Mouse (Mus musculus): ENCODE measurements around the gene Arhgdia. TPM values are rescaled to one million over a fixed set of nuclear protein-coding genes. Genes with fewer than 3 reads are reported as not detected.

Gene Arhgdia
- polyA plus RNA-seq, 1 experiment from 2014 or later: 575 TPM

- peak overlapping the region; percentile 95 for H3K4me3 ChIP-seq (ENCODE audit: low read depth, low read length)
Measured at GRCm38 (mm10) chr11:120573585-120574277, 7.7 kb downstream of the Arhgdia start.

DNA sequence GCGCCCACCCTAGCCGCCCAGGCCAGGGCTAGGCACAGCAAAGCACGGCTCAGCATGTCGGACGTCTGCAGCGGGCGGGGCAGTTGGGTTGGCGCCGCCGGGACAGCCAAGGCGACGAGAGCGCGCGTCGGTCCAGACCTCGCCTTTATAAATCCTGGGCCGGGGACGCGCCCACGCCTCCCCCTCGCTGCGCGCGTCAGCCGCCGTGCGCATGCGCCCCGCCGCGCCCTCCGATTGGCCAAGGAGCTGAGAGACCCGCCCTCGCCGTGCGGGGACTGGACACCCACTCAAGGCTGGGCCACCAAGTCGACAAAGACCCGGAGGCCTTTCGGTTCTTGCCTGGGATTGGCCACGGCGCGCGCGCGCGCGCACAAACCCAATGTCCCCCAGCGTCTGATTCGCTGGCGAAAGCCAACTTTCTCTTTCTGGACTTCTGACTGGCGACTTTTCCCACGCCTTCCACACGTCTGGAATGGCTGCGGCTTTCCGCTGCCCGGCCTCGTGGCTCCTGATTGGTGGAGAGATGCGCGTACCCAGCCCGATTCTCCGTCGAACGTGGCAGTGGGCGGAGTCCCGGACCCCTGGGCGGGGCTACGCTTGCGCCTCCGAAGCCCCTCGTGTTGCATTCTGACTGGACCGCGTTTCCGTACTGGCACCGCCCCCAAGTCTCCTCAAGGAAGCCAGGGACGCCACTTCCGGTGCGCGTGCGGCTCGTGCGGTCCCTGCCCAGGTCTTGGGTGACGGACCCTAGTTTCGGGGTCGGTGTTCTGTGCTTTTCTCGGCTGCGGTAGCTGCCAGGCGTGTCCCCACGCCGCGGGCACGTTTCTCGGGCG, 8.5 kb downstream of the Arhgdia start, which contains the start of gene P4hb:
P4hb (minus strand) TSS at position 502 of the 833 bp plus-strand sequence.
- peak within 1 kb of the TSS; percentile 95 for H3K4me3 ChIP-seq (ENCODE audit: low read depth, low read length)
- H3K9me3 ChIP-seq (ENCODE audit: control insufficient read depth, low read depth, low read length): no peaks in the 10 kb centered on the region
- H3K9ac ChIP-seq (replicated peaks; ENCODE audit: low read depth, low read length): peak within 1 kb of the TSS; percentile 94
- H3K36me3 ChIP-seq (ENCODE audit: control insufficient read depth, insufficient read depth, low read length): peaks cover 36% of the 10 kb centered on the region
- peaks cover 16% of the 10 kb centered on the region for H3K4me1 ChIP-seq (ENCODE audit: control insufficient read depth, insufficient read depth, low read length)
- peak within 1 kb of the TSS; percentile 91 for H3K4me2 ChIP-seq (replicated peaks; ENCODE audit: low read depth, low read length)
- under 1% methylated on average over 94 of the region's 94 CpGs for WGBS
- peak; percentile 97 for ATAC-seq (ENCODE audit: insufficient number of reproducible peaks, insufficient read depth, low FRiP score, low read depth)
- no peaks in the 10 kb centered on the region for H3K27me3 ChIP-seq (ENCODE audit: control insufficient read depth, insufficient read depth, low read length)
- peak within 1 kb of the TSS; percentile 96 for H3K27ac ChIP-seq (ENCODE audit: low read length)

More at GRCm38 (mm10) chr11:120573585-120574277, 7.7 kb downstream of the Arhgdia start:
- Histone ChIP-seq H3K27me3 (ENCODE audit: control insufficient read depth, insufficient read depth, low read length) (no peaks in the 10 kb centered on the region), H3K36me3 (ENCODE audit: control insufficient read depth, insufficient read depth, low read length) (peaks cover 36% of the 10 kb centered on the region), H3K9me3 (ENCODE audit: control insufficient read depth, low read depth, low read length) (no peaks in the 10 kb centered on the region), H3K27ac (ENCODE audit: low read length) (peak overlapping the region; percentile 96), H3K9ac (replicated peaks; ENCODE audit: low read depth, low read length) (peak overlapping the region; percentile 90), H3K4me2 (replicated peaks; ENCODE audit: low read depth, low read length) (peak overlapping the region; percentile 85), H3K4me1 (ENCODE audit: control insufficient read depth, insufficient read depth, low read length) (peaks cover 16% of the 10 kb centered on the region)
- no peak; the same call in 1 of the 2 replicates for ATAC-seq (ENCODE audit: insufficient number of reproducible peaks, insufficient read depth, low FRiP score, low read depth)
- under 1% methylated on average over 23 of the region's 23 CpGs for WGBS

DNA sequence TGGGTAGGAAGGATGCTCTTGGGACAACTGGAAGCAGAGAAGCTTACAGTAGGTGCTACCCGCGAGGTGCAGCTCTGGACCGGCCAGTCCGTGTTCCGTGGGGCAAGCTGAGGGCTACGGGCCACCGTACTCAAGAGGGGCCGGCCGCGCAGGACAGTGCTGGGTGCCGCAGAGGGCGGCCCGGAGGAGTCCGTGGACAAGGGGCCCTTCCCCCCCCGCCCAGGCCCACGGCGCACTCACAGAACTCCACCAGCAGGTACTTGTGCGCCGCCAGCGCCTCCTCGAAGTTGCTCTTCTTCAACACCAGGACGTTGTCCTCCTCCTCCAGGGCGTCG, 9.0 kb downstream of the Arhgdia start:
- Histone ChIP-seq H3K9me3 (ENCODE audit: control insufficient read depth, low read depth, low read length) (no peaks in the 10 kb centered on the region), H3K4me3 (ENCODE audit: low read depth, low read length) (peak overlapping the region; percentile 95), H3K9ac (replicated peaks; ENCODE audit: low read depth, low read length) (peak overlapping the region; percentile 94), H3K4me1 (ENCODE audit: control insufficient read depth, insufficient read depth, low read length) (peaks cover 16% of the 10 kb centered on the region), H3K27ac (ENCODE audit: low read length) (peak overlapping the region; percentile 84), H3K4me2 (replicated peaks; ENCODE audit: low read depth, low read length) (peak overlapping the region; percentile 91), H3K36me3 (ENCODE audit: control insufficient read depth, insufficient read depth, low read length) (peaks cover 36% of the 10 kb centered on the region), H3K27me3 (ENCODE audit: control insufficient read depth, insufficient read depth, low read length) (no peaks in the 10 kb centered on the region)
- ATAC-seq (ENCODE audit: insufficient number of reproducible peaks, insufficient read depth, low FRiP score, low read depth): peak; percentile 8; the same call in 1 of the 2 replicates
- WGBS: under 1% methylated on average over 15 of the region's 24 CpGs

DNA sequence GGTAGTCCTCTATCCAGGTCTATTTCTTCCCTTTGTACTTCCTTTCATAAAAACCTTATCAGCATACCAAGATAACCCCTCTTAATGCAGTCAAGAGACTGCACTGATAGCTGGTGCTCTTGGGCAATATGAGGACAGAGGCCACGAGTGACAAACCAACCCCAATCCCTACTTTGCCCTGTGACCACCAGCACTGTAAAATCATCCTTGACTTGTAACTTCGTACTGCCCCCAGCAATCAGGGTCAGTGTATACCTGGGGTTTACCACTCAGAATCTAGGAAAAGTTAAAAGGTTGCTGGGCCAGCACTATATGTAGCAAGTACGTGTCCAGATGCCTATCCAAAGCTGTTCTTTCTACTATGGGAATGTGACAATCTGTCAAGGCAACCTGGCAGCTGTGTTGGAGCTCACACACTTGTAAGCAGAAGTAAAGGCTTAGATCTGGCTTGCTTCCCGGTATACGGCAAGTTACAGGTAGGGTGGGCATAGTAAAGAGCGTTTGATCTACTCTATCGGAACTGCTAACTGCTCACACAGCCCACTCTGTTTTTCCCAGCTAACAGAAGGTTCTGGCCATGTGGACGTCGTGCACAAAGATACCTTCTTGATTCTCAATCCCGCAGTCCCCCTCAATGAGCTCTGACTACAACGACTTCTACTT, 9.5 kb downstream of the Arhgdia start:
- no peak for ATAC-seq (ENCODE audit: insufficient number of reproducible peaks, insufficient read depth, low FRiP score, low read depth)
- Histone ChIP-seq H3K4me2 (replicated peaks; ENCODE audit: low read depth, low read length) (peak overlapping the region; percentile 91), H3K27ac (ENCODE audit: low read length) (peak overlapping the region; percentile 84), H3K9me3 (ENCODE audit: control insufficient read depth, low read depth, low read length) (no peaks in the 10 kb centered on the region), H3K9ac (replicated peaks; ENCODE audit: low read depth, low read length) (peak overlapping the region; percentile 94), H3K4me1 (ENCODE audit: control insufficient read depth, insufficient read depth, low read length) (peaks cover 16% of the 10 kb centered on the region), H3K27me3 (ENCODE audit: control insufficient read depth, insufficient read depth, low read length) (no peaks in the 10 kb centered on the region), H3K4me3 (ENCODE audit: low read depth, low read length) (peak overlapping the region; percentile 95), H3K36me3 (ENCODE audit: control insufficient read depth, insufficient read depth, low read length) (peaks cover 41% of the 10 kb centered on the region)
- WGBS: 5% methylated on average over 11 of the region's 11 CpGs

GRCm38 (mm10) chr11:120571122-120571521, 10.3 kb downstream of the Arhgdia start:
- 70% methylated on average over 3 of the region's 3 CpGs for WGBS
- H3K36me3 ChIP-seq (ENCODE audit: control insufficient read depth, insufficient read depth, low read length): peaks cover 48% of the 10 kb centered on the region
- H3K4me1 ChIP-seq (ENCODE audit: control insufficient read depth, insufficient read depth, low read length): peaks cover 16% of the 10 kb centered on the region
- H3K9me3 ChIP-seq (ENCODE audit: control insufficient read depth, low read depth, low read length): no peaks in the 10 kb centered on the region
- ATAC-seq (ENCODE audit: insufficient number of reproducible peaks, insufficient read depth, low FRiP score, low read depth): no peak
- H3K27me3 ChIP-seq (ENCODE audit: control insufficient read depth, insufficient read depth, low read length): no peaks in the 10 kb centered on the region
- H3K4me2 ChIP-seq (replicated peaks; ENCODE audit: low read depth, low read length): peak overlapping the region; percentile 91
- peak overlapping the region; percentile 94 for H3K9ac ChIP-seq (replicated peaks; ENCODE audit: low read depth, low read length)
- no peak overlapping the region for H3K27ac ChIP-seq (ENCODE audit: low read length)
- peak overlapping the region; percentile 95 for H3K4me3 ChIP-seq (ENCODE audit: low read depth, low read length)

GRCm38 (mm10) chr11:120568324-120568723, 13.1 kb downstream of the Arhgdia start:
- Histone ChIP-seq H3K4me2 (replicated peaks; ENCODE audit: low read depth, low read length) (no peak overlapping the region), H3K4me3 (ENCODE audit: low read depth, low read length) (no peak overlapping the region), H3K27me3 (ENCODE audit: control insufficient read depth, insufficient read depth, low read length) (no peaks in the 10 kb centered on the region), H3K9me3 (ENCODE audit: control insufficient read depth, low read depth, low read length) (no peaks in the 10 kb centered on the region), H3K36me3 (ENCODE audit: control insufficient read depth, insufficient read depth, low read length) (peaks cover 76% of the 10 kb centered on the region), H3K9ac (replicated peaks; ENCODE audit: low read depth, low read length) (no peak overlapping the region), H3K27ac (ENCODE audit: low read length) (no peak overlapping the region), H3K4me1 (ENCODE audit: control insufficient read depth, insufficient read depth, low read length) (peaks cover 11% of the 10 kb centered on the region; the same call in 1 of the 2 replicates)
- no peak for ATAC-seq (ENCODE audit: insufficient number of reproducible peaks, insufficient read depth, low FRiP score, low read depth)
- WGBS: 92% methylated on average over 6 of the region's 6 CpGs

DNA sequence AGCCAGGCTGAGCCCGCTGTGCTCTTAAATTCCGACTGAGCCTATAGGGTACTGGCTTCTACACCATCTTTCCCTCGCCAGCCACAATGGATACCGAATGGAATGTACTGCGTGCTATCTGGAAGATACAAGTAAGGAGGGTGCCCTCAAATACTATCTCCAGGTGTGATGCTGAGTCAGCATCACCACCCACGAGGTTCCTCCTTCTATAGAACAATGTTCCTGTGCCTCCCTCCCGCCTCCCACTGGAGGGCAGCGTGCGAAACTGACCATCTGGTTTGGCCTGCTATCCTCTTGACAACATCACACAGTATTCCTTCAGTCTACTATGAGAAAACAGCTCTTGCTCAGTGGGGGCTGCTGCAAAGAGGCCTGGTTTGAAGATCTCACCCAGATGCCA, 16.3 kb downstream of the Arhgdia start:
- 84% methylated on average over 9 of the region's 9 CpGs for WGBS
- Histone ChIP-seq H3K4me3 (ENCODE audit: low read depth, low read length) (no peak overlapping the region), H3K9ac (replicated peaks; ENCODE audit: low read depth, low read length) (no peak overlapping the region), H3K4me2 (replicated peaks; ENCODE audit: low read depth, low read length) (no peak overlapping the region), H3K4me1 (ENCODE audit: control insufficient read depth, insufficient read depth, low read length) (no peaks in the 10 kb centered on the region), H3K27me3 (ENCODE audit: control insufficient read depth, insufficient read depth, low read length) (no peaks in the 10 kb centered on the region), H3K27ac (ENCODE audit: low read length) (no peak overlapping the region), H3K9me3 (ENCODE audit: control insufficient read depth, low read depth, low read length) (no peaks in the 10 kb centered on the region), H3K36me3 (ENCODE audit: control insufficient read depth, insufficient read depth, low read length) (peaks cover 93% of the 10 kb centered on the region)
- ATAC-seq (ENCODE audit: insufficient number of reproducible peaks, insufficient read depth, low FRiP score, low read depth): no peak

DNA sequence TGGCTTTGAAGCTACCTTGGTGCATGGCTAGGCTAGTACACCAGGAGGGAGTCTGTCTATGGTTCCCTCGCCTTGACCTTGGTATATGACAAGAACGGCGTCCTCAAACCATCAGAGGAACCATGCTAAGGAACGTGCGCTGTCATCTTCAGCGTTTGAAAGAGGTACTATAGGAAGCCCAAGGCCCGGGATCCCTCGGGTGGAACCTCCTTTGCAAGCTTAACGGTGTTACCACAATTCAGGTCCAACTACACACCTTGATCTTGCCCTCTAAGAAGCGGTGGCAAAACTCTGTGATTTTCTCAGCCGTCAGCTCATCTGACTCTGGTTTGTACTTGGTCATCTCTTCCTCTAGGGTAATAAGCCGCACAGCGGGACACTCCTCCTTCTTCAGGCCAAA, 18.5 kb downstream of the Arhgdia start:
- Histone ChIP-seq H3K4me3 (ENCODE audit: low read depth, low read length) (no peak overlapping the region), H3K27me3 (ENCODE audit: control insufficient read depth, insufficient read depth, low read length) (no peaks in the 10 kb centered on the region), H3K4me1 (ENCODE audit: control insufficient read depth, insufficient read depth, low read length) (no peaks in the 10 kb centered on the region), H3K9me3 (ENCODE audit: control insufficient read depth, low read depth, low read length) (no peaks in the 10 kb centered on the region), H3K9ac (replicated peaks; ENCODE audit: low read depth, low read length) (no peak overlapping the region), H3K27ac (ENCODE audit: low read length) (no peak overlapping the region), H3K36me3 (ENCODE audit: control insufficient read depth, insufficient read depth, low read length) (peaks cover 88% of the 10 kb centered on the region), H3K4me2 (replicated peaks; ENCODE audit: low read depth, low read length) (no peak overlapping the region)
- ATAC-seq (ENCODE audit: insufficient number of reproducible peaks, insufficient read depth, low FRiP score, low read depth): no peak
- WGBS: 95% methylated on average over 13 of the region's 13 CpGs
